Mouse (Mus musculus) midbrain, postnatal 0 days (tissue): ENCODE measurements at regions not wholly inside any gene's neighbourhood (a gene's known extent, or its start where the extent isn't known, plus 50 kb on each side); places are given as distances from the start of the nearest gene placed in this dataset.

Experiments used
- ATAC-seq: fragments of 200-750 bp; cut with Nextera tagmentation; 2 replicates; pipeline ENCODE4 v1.8.0; 2017; ENCODE audit warnings: moderate number of reproducible peaks, mild to moderate bottlenecking, moderate TSS enrichment, moderate library complexity; ENCODE audit not compliant: low FRiP score
- DNase-seq: peaks from one replicate; pipeline ENCODE4 v3.0.0-alpha.2; 2015; ENCODE audit warnings: low spot score
- H3K27ac ChIP-seq: fragments of 300-500 bp; sonication (generic); 2 replicates; pipeline ENCODE4 v1.5.1; 2014; ENCODE audit warnings: low read depth, mild to moderate bottlenecking, low read length, mixed read lengths
- H3K27me3 ChIP-seq: fragments of 300-500 bp; sonication (generic); 2 replicates; pipeline ENCODE4 v1.6.1; 2014; ENCODE audit warnings: low read length, control low read depth, mixed read lengths; ENCODE audit not compliant: insufficient read depth
- H3K36me3 ChIP-seq: fragments of 300-500 bp; sonication (generic); 2 replicates; pipeline ENCODE4 v1.6.1; 2014; ENCODE audit warnings: low read length, control low read depth, mixed read lengths; ENCODE audit not compliant: insufficient read depth
- H3K4me1 ChIP-seq: fragments of 300-500 bp; sonication (generic); 2 replicates; pipeline ENCODE4 v1.6.1; 2014; ENCODE audit warnings: mild to moderate bottlenecking, control low read depth, antibody characterized with exemption, low read length, mixed read lengths; ENCODE audit not compliant: insufficient read depth
- H3K4me2 ChIP-seq: fragments of 300-500 bp; sonication (generic); 2 replicates; pipeline ENCODE4 v1.6.1; 2014; ENCODE audit warnings: low read depth, mild to moderate bottlenecking, low read length, mixed read lengths; ENCODE audit not compliant: poor library complexity, severe bottlenecking
- H3K4me3 ChIP-seq: fragments of 300-500 bp; sonication (generic); 2 replicates; pipeline ENCODE4 v1.5.1; 2014; ENCODE audit warnings: low read depth, mild to moderate bottlenecking, low read length, moderate library complexity
- H3K9ac ChIP-seq: fragments of 300-500 bp; sonication (generic); replicated peaks from 2 replicates; pipeline ENCODE4 v1.6.1; 2014; ENCODE audit warnings: mild to moderate bottlenecking, low read length, moderate library complexity, mixed read lengths; ENCODE audit not compliant: poor library complexity, severe bottlenecking
- H3K9me3 ChIP-seq: fragments of 300-500 bp; sonication (generic); 2 replicates; pipeline ENCODE4 v1.6.1; 2016; ENCODE audit warnings: low read length, control low read depth
- CTCF ChIP-seq: IDR thresholded peaks from 2 replicates; pipeline ENCODE4 v1.5.1; 2016; ENCODE audit warnings: antibody characterized with exemption, mild to moderate bottlenecking
- WGBS: fragments of 180-500 bp; shearing (Covaris S2); extraction: QIAGEN DNeasy Blood & Tissue Kit; methylation state at CpG from one replicate; pipeline ENCODE4 v1.1.7; 2014; 5-methylcytosine and 5-hydroxymethylcytosine counted together

DNA sequence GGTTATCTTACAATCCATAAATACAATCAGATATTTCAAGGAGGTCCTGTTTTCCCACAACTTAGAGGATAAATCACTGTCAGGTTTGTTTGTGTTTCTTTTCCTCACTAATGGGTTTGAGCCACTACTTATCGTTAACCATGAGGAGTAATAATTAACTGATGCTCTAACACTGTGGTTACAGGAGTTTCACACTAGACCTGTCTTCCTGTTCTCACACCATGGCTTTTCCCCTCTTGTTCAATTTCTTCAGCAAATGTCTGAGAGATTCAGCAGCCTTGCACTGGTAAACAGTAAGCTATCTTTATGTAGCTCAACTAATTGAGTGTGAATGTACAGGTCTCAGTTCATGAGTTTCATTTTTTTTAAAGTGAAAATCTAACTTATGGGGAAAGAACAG, 434.3 kb upstream of the Epha7 start:
- 84% methylated on average over 1 of the region's 1 CpGs for WGBS
- Histone ChIP-seq H3K4me2 (no peak overlapping the region), H3K27me3 (no peaks in the 10 kb centered on the region), H3K9ac (no peak overlapping the region), H3K9me3 (no peaks in the 10 kb centered on the region), H3K4me1 (no peaks in the 10 kb centered on the region), H3K36me3 (no peaks in the 10 kb centered on the region), H3K27ac (no peak overlapping the region), H3K4me3 (no peak overlapping the region)
- ATAC-seq = no peak
- no peak for DNase-seq
- no peak for TF ChIP-seq CTCF

DNA sequence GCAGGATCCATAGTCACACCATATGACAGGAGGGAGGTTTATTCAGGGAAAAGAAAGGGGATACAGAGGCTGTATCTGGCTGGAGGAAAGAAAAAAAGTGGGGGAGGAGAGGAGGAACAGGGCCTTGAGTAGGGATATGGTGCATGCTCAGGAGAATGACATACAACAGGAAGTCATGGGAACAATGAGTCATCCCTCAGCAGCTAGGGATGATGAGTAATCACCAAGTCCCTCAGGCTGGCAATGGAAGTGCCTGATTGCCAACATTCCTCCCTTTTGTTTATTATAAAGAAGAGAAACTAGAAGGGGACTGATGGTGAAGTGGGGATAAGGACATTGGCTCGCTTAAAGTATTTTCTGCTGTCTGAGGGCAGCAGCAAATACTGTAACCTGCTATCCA, 388.6 kb upstream of the Epha7 start:
- H3K4me3 ChIP-seq = no peak overlapping the region
- H3K4me1 ChIP-seq = no peaks in the 10 kb centered on the region
- no peak for DNase-seq
- ATAC-seq = no peak
- H3K9me3 ChIP-seq = no peaks in the 10 kb centered on the region
- H3K9ac ChIP-seq = no peak overlapping the region
- H3K27me3 ChIP-seq = no peaks in the 10 kb centered on the region
- H3K4me2 ChIP-seq = no peak overlapping the region
- TF ChIP-seq CTCF = no peak
- 90% methylated on average over 1 of the region's 1 CpGs for WGBS
- H3K36me3 ChIP-seq = no peaks in the 10 kb centered on the region
- no peak overlapping the region for H3K27ac ChIP-seq

GRCm38 (mm10) chr4:28440161-28440560, 372.8 kb upstream of the Epha7 start:
- H3K4me2 ChIP-seq = no peak overlapping the region
- H3K27me3 ChIP-seq = no peaks in the 10 kb centered on the region
- no peak for ATAC-seq
- H3K4me1 ChIP-seq = no peaks in the 10 kb centered on the region
- 62% methylated on average over 1 of the region's 1 CpGs for WGBS
- H3K4me3 ChIP-seq = no peak overlapping the region
- no peak for TF ChIP-seq CTCF
- no peaks in the 10 kb centered on the region for H3K9me3 ChIP-seq
- no peak overlapping the region for H3K9ac ChIP-seq
- peak; percentile 14 for DNase-seq
- no peaks in the 10 kb centered on the region for H3K36me3 ChIP-seq
- H3K27ac ChIP-seq = no peak overlapping the region

GRCm38 (mm10) chr4:28453111-28453510, 359.8 kb upstream of the Epha7 start:
- Histone ChIP-seq H3K4me2 (no peak overlapping the region), H3K9me3 (no peaks in the 10 kb centered on the region), H3K4me1 (no peaks in the 10 kb centered on the region), H3K4me3 (no peak overlapping the region), H3K27me3 (no peaks in the 10 kb centered on the region), H3K36me3 (no peaks in the 10 kb centered on the region), H3K27ac (no peak overlapping the region), H3K9ac (no peak overlapping the region)
- TF ChIP-seq CTCF = no peak
- ATAC-seq (no peak), DNase-seq (no peak)
- WGBS = 87% methylated on average over 1 of the region's 1 CpGs

- 42% methylated on average over 2 of the region's 2 CpGs for WGBS
- DNase-seq (peak; percentile 49), ATAC-seq (no peak)
- no peak overlapping the region for H3K27ac ChIP-seq
- TF ChIP-seq CTCF = peak; percentile 54
- H3K9ac ChIP-seq = no peak overlapping the region
- no peaks in the 10 kb centered on the region for H3K36me3 ChIP-seq
- H3K9me3 ChIP-seq = no peaks in the 10 kb centered on the region
- H3K4me3 ChIP-seq = no peak overlapping the region
- H3K4me2 ChIP-seq = no peak overlapping the region
- no peaks in the 10 kb centered on the region for H3K4me1 ChIP-seq
- H3K27me3 ChIP-seq = no peaks in the 10 kb centered on the region
Observed at GRCm38 (mm10) chr4:28456312-28456711, 356.6 kb upstream of the Epha7 start.
